Mouse (Mus musculus) ES-Bruce4 (cell line): ENCODE measurements around the gene Mrs2. TPM values are rescaled to one million over a fixed set of nuclear protein-coding genes. Genes with fewer than 3 reads are reported as not detected.

ENCODE experiments used
- H3K27ac ChIP-seq: 2 replicates; pipeline ENCODE4 v1.5.1; 2012; ENCODE audit warnings: low read length, inconsistent platforms; ENCODE audit not compliant: insufficient read depth
- H3K27me3 ChIP-seq: 2 replicates; pipeline ENCODE4 v1.6.1; 2012; ENCODE audit warnings: mild to moderate bottlenecking, low read length, inconsistent platforms; ENCODE audit not compliant: control insufficient read depth, poor library complexity, insufficient read depth, severe bottlenecking
- H3K36me3 ChIP-seq: 2 replicates; pipeline ENCODE4 v1.6.1; 2012; ENCODE audit warnings: inconsistent platforms, mild to moderate bottlenecking, low read length, moderate library complexity; ENCODE audit not compliant: control insufficient read depth, poor library complexity, insufficient read depth, severe bottlenecking
- H3K4me1 ChIP-seq: one replicate; pipeline ENCODE4 v1.8.1; 2011; ENCODE audit warnings: low read length; ENCODE audit not compliant: control insufficient read depth, insufficient read depth
- H3K4me3 ChIP-seq: 2 replicates; pipeline ENCODE4 v1.5.1; 2011; ENCODE audit warnings: low read depth, mild to moderate bottlenecking, low read length
- H3K9ac ChIP-seq: 2 replicates; pipeline ENCODE4 v1.6.1; 2012; ENCODE audit warnings: low read depth, mild to moderate bottlenecking, inconsistent platforms; ENCODE audit not compliant: poor library complexity, severe bottlenecking
- H3K9me3 ChIP-seq: replicated peaks from 2 replicates; pipeline ENCODE4 v1.6.1; 2012; ENCODE audit warnings: mild to moderate bottlenecking, low read length, inconsistent platforms; ENCODE audit not compliant: control insufficient read depth, poor library complexity, insufficient read depth, severe bottlenecking
- CTCF ChIP-seq: IDR thresholded peaks from one replicate; pipeline ENCODE4 v1.8.1; 2011; ENCODE audit warnings: low read depth, low read length
- EP300 ChIP-seq: IDR thresholded peaks from 2 replicates; pipeline ENCODE4 v1.6.1; 2011; ENCODE audit warnings: low read depth, low read length; ENCODE audit not compliant: insufficient read depth
- POLR2A ChIP-seq: IDR thresholded peaks from one replicate; pipeline ENCODE4 v1.8.1; 2011; ENCODE audit warnings: low read length; ENCODE audit not compliant: insufficient read depth
- polyA plus RNA-seq: library from polyadenylated mRNA; stranded (reverse); fragments of >200 nt; gene quantifications from 2 replicates; pipeline ENCODE4 v1.2.4, GENCODE M21; 2011; ENCODE audit warnings: low read depth; ENCODE audit not compliant: missing spikeins, insufficient read depth, insufficient read length

The Mrs2 gene
- polyA plus RNA-seq, 1 experiment, result 21.8 TPM

GRCm38 (mm10) chr13:25052671-25053070 is 32.5 kb upstream of the Mrs2 start:
- Histone ChIP-seq H3K36me3 (no peaks in the 10 kb centered on the region), H3K27me3 (peaks cover 3% of the 10 kb centered on the region; the same call in 1 of the 2 replicates), H3K27ac (no peak overlapping the region), H3K9ac (no peak overlapping the region), H3K4me3 (no peak overlapping the region), H3K4me1 (no peaks in the 10 kb centered on the region), H3K9me3 (peaks cover 29% of the 10 kb centered on the region)
- TF ChIP-seq EP300 (peak; percentile 81; the same call in 1 of the 2 replicates), CTCF (no peak)

- Histone ChIP-seq H3K27me3 (no peaks in the 10 kb centered on the region), H3K9ac (no peak overlapping the region), H3K27ac (no peak overlapping the region), H3K4me3 (no peak overlapping the region), H3K9me3 (no peaks in the 10 kb centered on the region), H3K4me1 (no peaks in the 10 kb centered on the region), H3K36me3 (no peaks in the 10 kb centered on the region)
- TF ChIP-seq CTCF (no peak), POLR2A (no peak), EP300 (no peak)
These were observed 19.3 kb upstream of the Mrs2 start for GRCm38 (mm10) chr13:25039488-25039887.

- Histone ChIP-seq H3K4me1 (no peaks in the 10 kb centered on the region), H3K4me3 (no peak overlapping the region), H3K9ac (no peak overlapping the region), H3K27ac (no peak overlapping the region), H3K36me3 (no peaks in the 10 kb centered on the region), H3K9me3 (no peaks in the 10 kb centered on the region), H3K27me3 (no peaks in the 10 kb centered on the region)
- TF ChIP-seq POLR2A, result no peak
- no peak for TF ChIP-seq CTCF
- TF ChIP-seq EP300, result no peak
These were observed 6.9 kb upstream of the Mrs2 start for GRCm38 (mm10) chr13:25027114-25027425.

- Histone ChIP-seq H3K27ac (no peak overlapping the region), H3K9ac (no peak overlapping the region), H3K27me3 (no peaks in the 10 kb centered on the region), H3K36me3 (no peaks in the 10 kb centered on the region), H3K9me3 (no peaks in the 10 kb centered on the region), H3K4me3 (no peak overlapping the region), H3K4me1 (no peaks in the 10 kb centered on the region)
- no peak for TF ChIP-seq CTCF
- TF ChIP-seq EP300, result no peak
- TF ChIP-seq POLR2A, result no peak
These were observed 6.4 kb upstream of the Mrs2 start for GRCm38 (mm10) chr13:25026409-25027113.

GRCm38 (mm10) chr13:25024655-25025054 is 4.5 kb upstream of the Mrs2 start:
- no peaks in the 10 kb centered on the region for H3K9me3 ChIP-seq
- no peak overlapping the region for H3K9ac ChIP-seq
- H3K4me1 ChIP-seq, result no peaks in the 10 kb centered on the region
- no peak overlapping the region for H3K27ac ChIP-seq
- no peaks in the 10 kb centered on the region for H3K36me3 ChIP-seq
- no peaks in the 10 kb centered on the region for H3K27me3 ChIP-seq
- TF ChIP-seq CTCF (no peak), EP300 (no peak)
- no peak overlapping the region for H3K4me3 ChIP-seq

- Histone ChIP-seq H3K36me3 (no peaks in the 10 kb centered on the region), H3K4me1 (no peaks in the 10 kb centered on the region), H3K4me3 (no peak overlapping the region), H3K27me3 (0 out of 2 replicates have a peak, but pooled peaks cover 2% of the 10 kb centered on the region), H3K9me3 (no peaks in the 10 kb centered on the region), H3K27ac (no peak overlapping the region), H3K9ac (no peak overlapping the region)
- TF ChIP-seq POLR2A, result no peak
- no peak for TF ChIP-seq EP300
- TF ChIP-seq CTCF, result no peak
These were observed 3.0 kb upstream of the Mrs2 start for GRCm38 (mm10) chr13:25023129-25023528.
